ENCODE assay signal across 7 mouse cellular contexts in genomic region chr5:127241925-127242762, GRCm38 (mm10). TPM values are rescaled to one million over a fixed set of nuclear protein-coding genes. Genes with fewer than 3 reads are reported as not detected.
DNase-seq lines count a peak whose midpoint lies in the region; ATAC-seq lines count a peak whose summit lies in the region.

No protein-coding gene starts in this region.

- H3K9me3 ChIP-seq in hindbrain, embryonic 13.5 days = no peaks in the 10 kb centered on the region

- peak; percentile 6 for DNase-seq in ovary, postnatal 36 days (ENCODE audit: low spot score)
- no peak for DNase-seq in ovary, adult 18-20 months (ENCODE audit: low spot score)
- peak; percentile 53 to 55 for DNase-seq in cerebellum, postnatal 25 days
- DNase-seq in mesoderm, embryonic 11.5 days (ENCODE audit: low read depth, low spot score) = peak; percentile 47
- no peak for DNase-seq in urinary bladder, postnatal 4 days (ENCODE audit: low spot score in 2 of 2)
- DNase-seq in urinary bladder, postnatal 10 days (ENCODE audit: low spot score) = no peak

- peaks cover 36% of the 10 kb centered on the region for H3K4me1 ChIP-seq in hindbrain, embryonic 13.5 days (replicated peaks)

- peak overlapping the region; percentile 63 for H3K4me3 ChIP-seq in hindbrain, embryonic 13.5 days

- under 1% methylated on average over 71 of the region's 73 CpGs for WGBS in hindbrain, embryonic 13.5 days

- peak; percentile 80 for ATAC-seq in hindbrain, embryonic 13.5 days (ENCODE audit: low FRiP score)

- peak overlapping the region; percentile 74 for H3K4me2 ChIP-seq in hindbrain, embryonic 13.5 days

- no peak overlapping the region for H3K27ac ChIP-seq in hindbrain, embryonic 13.5 days

- peak overlapping the region; percentile 72 for H3K9ac ChIP-seq in hindbrain, embryonic 13.5 days

- peaks cover 85% of the 10 kb centered on the region for H3K27me3 ChIP-seq in hindbrain, embryonic 13.5 days

- H3K36me3 ChIP-seq in hindbrain, embryonic 13.5 days = no peaks in the 10 kb centered on the region

RNA-seq across cellular contexts. Expression of gene Tmem132c, which starts 0.5 kb away (rescaled TPM):
- polyA plus RNA-seq in hindbrain, embryonic 13.5 days (2015; fragmentation: Nextera tagmentation; extraction: Ambion mirVana) = 11.1 and 11.8 TPM in 2 replicates

Comparison
In these comparisons a context has a peak if more than half of its experiments do, and no peak if none do; other contexts are left out.
1. DNase-seq: peak in ovary, postnatal 36 days (single experiment), cerebellum, postnatal 25 days (2 of 2) and mesoderm, embryonic 11.5 days (single experiment); none in ovary, adult 18-20 months (single experiment), urinary bladder, postnatal 4 days (0 of 2) and urinary bladder, postnatal 10 days (single experiment).